Mouse (Mus musculus): ENCODE results near the gene Zfyve1. TPM values are rescaled to one million over a fixed set of nuclear protein-coding genes. Genes with fewer than 3 reads are reported as not detected.

Zfyve1 gene
- total and polyA plus RNA-seq, 3 experiments: 12.1 to 33.3 (median 28.4) TPM

GRCm38 (mm10) chr12:83512783-83513182, 84.2 kb downstream of the Zfyve1 start:
- DNase-seq (ENCODE audit: low spot score): no peak
- H3K36me3 ChIP-seq (replicated peaks): no peaks in the 10 kb centered on the region
- ATAC-seq (ENCODE audit: extremely low read depth, insufficient number of reproducible peaks, low FRiP score, poor library complexity, severe bottlenecking): no peak
- H3K9me3 ChIP-seq (replicated peaks): no peaks in the 10 kb centered on the region
- H3K4me3 ChIP-seq (ENCODE audit: low read depth, low read length): no peak overlapping the region
- H3K27me3 ChIP-seq (ENCODE audit: insufficient read depth, low read length): peaks cover 25% of the 10 kb centered on the region
- peaks cover 51% of the 10 kb centered on the region for H3K4me1 ChIP-seq (ENCODE audit: insufficient read depth, low read depth, low read length)
- TF ChIP-seq CTCF (IDR thresholded peaks at IDR 0.05; ENCODE audit: low read depth, low read length) (no peak), GATA1 (IDR thresholded peaks at IDR 0.05; ENCODE audit: borderline replicate concordance, low read length) (no peak), GATA2 (IDR thresholded peaks at IDR 0.05; ENCODE audit: borderline replicate concordance, low read depth, low read length) (no peak), TAL1 (conservative IDR thresholded peaks at IDR 0.05; ENCODE audit: low read depth, low read length) (no peak), POLR2AphosphoS5 (IDR thresholded peaks at IDR 0.05; ENCODE audit: insufficient replicate concordance, low read depth, low read length) (no peak)

GRCm38 (mm10) chr12:83510586-83510985, 86.4 kb downstream of the Zfyve1 start:
- Histone ChIP-seq H3K4me3 (ENCODE audit: low read depth, low read length) (no peak overlapping the region), H3K27me3 (ENCODE audit: insufficient read depth, low read length) (peaks cover 29% of the 10 kb centered on the region), H3K4me1 (ENCODE audit: insufficient read depth, low read depth, low read length) (peaks cover 34% of the 10 kb centered on the region), H3K36me3 (replicated peaks) (no peaks in the 10 kb centered on the region), H3K9me3 (replicated peaks) (no peaks in the 10 kb centered on the region)
- ATAC-seq (ENCODE audit: extremely low read depth, insufficient number of reproducible peaks, low FRiP score, poor library complexity, severe bottlenecking) (no peak), DNase-seq (ENCODE audit: low spot score) (no peak)
- TF ChIP-seq GATA2 (IDR thresholded peaks at IDR 0.05; ENCODE audit: borderline replicate concordance, low read depth, low read length) (no peak), POLR2AphosphoS5 (IDR thresholded peaks at IDR 0.05; ENCODE audit: insufficient replicate concordance, low read depth, low read length) (no peak), GATA1 (IDR thresholded peaks at IDR 0.05; ENCODE audit: borderline replicate concordance, low read length) (no peak), TAL1 (conservative IDR thresholded peaks at IDR 0.05; ENCODE audit: low read depth, low read length) (no peak), CTCF (IDR thresholded peaks at IDR 0.05; ENCODE audit: low read depth, low read length) (no peak)

- H3K4me3 ChIP-seq (ENCODE audit: low read depth, low read length): no peak overlapping the region
- H3K27me3 ChIP-seq (ENCODE audit: insufficient read depth, low read length): peaks cover 24% of the 10 kb centered on the region
- no peaks in the 10 kb centered on the region for H3K9me3 ChIP-seq (replicated peaks)
- no peak for TF ChIP-seq CTCF (IDR thresholded peaks at IDR 0.05; ENCODE audit: low read depth, low read length)
- no peak for TF ChIP-seq POLR2AphosphoS5 (IDR thresholded peaks at IDR 0.05; ENCODE audit: insufficient replicate concordance, low read depth, low read length)
- TF ChIP-seq GATA2 (IDR thresholded peaks at IDR 0.05; ENCODE audit: borderline replicate concordance, low read depth, low read length): no peak
- no peak for TF ChIP-seq TAL1 (conservative IDR thresholded peaks at IDR 0.05; ENCODE audit: low read depth, low read length)
- TF ChIP-seq GATA1 (IDR thresholded peaks at IDR 0.05; ENCODE audit: borderline replicate concordance, low read length): no peak
- H3K4me1 ChIP-seq (ENCODE audit: insufficient read depth, low read depth, low read length): peaks cover 22% of the 10 kb centered on the region
- ATAC-seq (ENCODE audit: extremely low read depth, insufficient number of reproducible peaks, low FRiP score, poor library complexity, severe bottlenecking) (no peak), DNase-seq (ENCODE audit: low spot score) (no peak)
- H3K36me3 ChIP-seq (replicated peaks): no peaks in the 10 kb centered on the region
These were observed 90.5 kb downstream of the Zfyve1 start for GRCm38 (mm10) chr12:83506543-83506942.

GRCm38 (mm10) chr12:83502190-83502589, 94.8 kb downstream of the Zfyve1 start:
- Histone ChIP-seq H3K27me3 (ENCODE audit: insufficient read depth, low read length) (peaks cover 40% of the 10 kb centered on the region), H3K4me3 (ENCODE audit: low read depth, low read length) (no peak overlapping the region), H3K4me1 (ENCODE audit: insufficient read depth, low read depth, low read length) (peaks cover 31% of the 10 kb centered on the region), H3K36me3 (replicated peaks) (no peaks in the 10 kb centered on the region), H3K9me3 (replicated peaks) (no peaks in the 10 kb centered on the region)
- ATAC-seq (ENCODE audit: extremely low read depth, insufficient number of reproducible peaks, low FRiP score, poor library complexity, severe bottlenecking) (no peak; the same call in 1 of the 2 replicates), DNase-seq (ENCODE audit: low spot score) (peak; percentile 42)
- TF ChIP-seq CTCF (IDR thresholded peaks at IDR 0.05; ENCODE audit: low read depth, low read length): peak; percentile 87
- TF ChIP-seq TAL1 (conservative IDR thresholded peaks at IDR 0.05; ENCODE audit: low read depth, low read length): no peak

- Histone ChIP-seq H3K9me3 (replicated peaks) (no peaks in the 10 kb centered on the region), H3K27me3 (ENCODE audit: insufficient read depth, low read length) (peaks cover 50% of the 10 kb centered on the region), H3K36me3 (replicated peaks) (no peaks in the 10 kb centered on the region), H3K4me3 (ENCODE audit: low read depth, low read length) (no peak overlapping the region), H3K4me1 (ENCODE audit: insufficient read depth, low read depth, low read length) (peaks cover 45% of the 10 kb centered on the region)
- ATAC-seq (ENCODE audit: extremely low read depth, insufficient number of reproducible peaks, low FRiP score, poor library complexity, severe bottlenecking) (no peak), DNase-seq (ENCODE audit: low spot score) (no peak)
- no peak for TF ChIP-seq GATA2 (IDR thresholded peaks at IDR 0.05; ENCODE audit: borderline replicate concordance, low read depth, low read length)
- no peak for TF ChIP-seq GATA1 (IDR thresholded peaks at IDR 0.05; ENCODE audit: borderline replicate concordance, low read length)
- no peak for TF ChIP-seq CTCF (IDR thresholded peaks at IDR 0.05; ENCODE audit: low read depth, low read length)
- TF ChIP-seq TAL1 (conservative IDR thresholded peaks at IDR 0.05; ENCODE audit: low read depth, low read length): no peak
These were observed 97.8 kb downstream of the Zfyve1 start for GRCm38 (mm10) chr12:83499256-83499655.

GRCm38 (mm10) chr12:83497959-83498358, 99.1 kb downstream of the Zfyve1 start:
- Histone ChIP-seq H3K36me3 (replicated peaks) (no peaks in the 10 kb centered on the region), H3K4me3 (ENCODE audit: low read depth, low read length) (no peak overlapping the region), H3K27me3 (ENCODE audit: insufficient read depth, low read length) (peaks cover 56% of the 10 kb centered on the region), H3K9me3 (replicated peaks) (no peaks in the 10 kb centered on the region), H3K4me1 (ENCODE audit: insufficient read depth, low read depth, low read length) (peaks cover 45% of the 10 kb centered on the region)
- ATAC-seq (ENCODE audit: extremely low read depth, insufficient number of reproducible peaks, low FRiP score, poor library complexity, severe bottlenecking) (no peak), DNase-seq (ENCODE audit: low spot score) (no peak)
- TF ChIP-seq GATA2 (IDR thresholded peaks at IDR 0.05; ENCODE audit: borderline replicate concordance, low read depth, low read length) (no peak), GATA1 (IDR thresholded peaks at IDR 0.05; ENCODE audit: borderline replicate concordance, low read length) (no peak), CTCF (IDR thresholded peaks at IDR 0.05; ENCODE audit: low read depth, low read length) (no peak), TAL1 (conservative IDR thresholded peaks at IDR 0.05; ENCODE audit: low read depth, low read length) (no peak), POLR2AphosphoS5 (IDR thresholded peaks at IDR 0.05; ENCODE audit: insufficient replicate concordance, low read depth, low read length) (no peak)

- DNase-seq (ENCODE audit: low spot score) (no peak), ATAC-seq (ENCODE audit: extremely low read depth, insufficient number of reproducible peaks, low FRiP score, poor library complexity, severe bottlenecking) (no peak)
- Histone ChIP-seq H3K4me3 (ENCODE audit: low read depth, low read length) (no peak overlapping the region), H3K36me3 (replicated peaks) (no peaks in the 10 kb centered on the region), H3K9me3 (replicated peaks) (no peaks in the 10 kb centered on the region), H3K4me1 (ENCODE audit: insufficient read depth, low read depth, low read length) (peaks cover 38% of the 10 kb centered on the region), H3K27me3 (ENCODE audit: insufficient read depth, low read length) (peaks cover 62% of the 10 kb centered on the region)
- TF ChIP-seq GATA2 (IDR thresholded peaks at IDR 0.05; ENCODE audit: borderline replicate concordance, low read depth, low read length): no peak
- no peak for TF ChIP-seq CTCF (IDR thresholded peaks at IDR 0.05; ENCODE audit: low read depth, low read length)
- TF ChIP-seq GATA1 (IDR thresholded peaks at IDR 0.05; ENCODE audit: borderline replicate concordance, low read length): no peak
- TF ChIP-seq TAL1 (conservative IDR thresholded peaks at IDR 0.05; ENCODE audit: low read depth, low read length): no peak
- no peak for TF ChIP-seq POLR2AphosphoS5 (IDR thresholded peaks at IDR 0.05; ENCODE audit: insufficient replicate concordance, low read depth, low read length)
These were observed 100.3 kb downstream of the Zfyve1 start for GRCm38 (mm10) chr12:83496736-83497135.
